Mouse (Mus musculus): ENCODE data around the gene Ncoa5. TPM values are rescaled to one million over a fixed set of nuclear protein-coding genes. Genes with fewer than 3 reads are reported as not detected.
A peak's percentile ranks its signal among the peaks of the same experiment; 100 is the strongest.

The Ncoa5 gene
- total and polyA plus RNA-seq, 2 experiments, result 4.3 to 11.5 TPM

DNA sequence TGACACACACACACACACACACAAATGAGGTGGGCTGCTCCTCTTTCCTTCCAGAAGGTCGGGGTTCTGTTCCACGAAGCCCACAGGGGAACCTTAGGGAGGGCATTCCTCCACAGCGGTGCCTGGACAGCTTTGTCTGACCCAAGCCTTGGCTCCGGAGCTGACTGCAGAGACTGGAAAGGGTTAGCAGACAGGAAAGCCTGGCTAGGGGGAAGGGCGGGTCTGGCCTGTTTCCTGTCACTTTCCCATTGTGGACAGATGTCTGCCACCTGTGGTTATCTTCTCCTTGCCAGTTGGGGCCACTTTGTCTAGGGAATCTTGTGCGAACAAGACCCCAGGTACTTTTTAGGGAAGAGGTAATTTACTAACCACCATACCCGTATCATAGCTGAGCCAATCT, 21.2 kb upstream of the Ncoa5 start:
- TF ChIP-seq CTCF (IDR thresholded peaks at IDR 0.05; ENCODE audit: low read depth, low read length), result no peak
- TF ChIP-seq POLR2A (IDR thresholded peaks at IDR 0.05; ENCODE audit: extremely low read depth, insufficient read depth, low read length), result no peak
- Histone ChIP-seq H3K9ac (ENCODE audit: low read depth, low read length) (peak overlapping the region; percentile 20; the same call in 1 of the 2 replicates), H3K36me3 (ENCODE audit: control insufficient read depth, insufficient read depth, low read length) (no peaks in the 10 kb centered on the region), H3K4me3 (ENCODE audit: insufficient read depth, low read depth, low read length) (peak overlapping the region; percentile 39), H3K79me2 (ENCODE audit: control insufficient read depth, insufficient read depth, low read length) (no peaks in the 10 kb centered on the region), H3K27ac (replicated peaks; ENCODE audit: insufficient read depth, low read depth, low read length) (no peak overlapping the region), H3K27me3 (ENCODE audit: control insufficient read depth, insufficient read depth, low read length) (no peaks in the 10 kb centered on the region), H3K4me1 (ENCODE audit: control insufficient read depth, insufficient read depth, low read length) (no peaks in the 10 kb centered on the region)
- DNase-seq (ENCODE audit: extremely low read depth, low read depth, low spot score), result no peak
- WGBS, result 15% methylated on average over 7 of the region's 7 CpGs

- H3K27me3 ChIP-seq (ENCODE audit: control insufficient read depth, insufficient read depth, low read length), result no peaks in the 10 kb centered on the region
- 13% methylated on average over 25 of the region's 25 CpGs for WGBS
- H3K4me1 ChIP-seq (ENCODE audit: control insufficient read depth, insufficient read depth, low read length), result no peaks in the 10 kb centered on the region
- TF ChIP-seq POLR2A (IDR thresholded peaks at IDR 0.05; ENCODE audit: extremely low read depth, insufficient read depth, low read length) (0 out of 2 replicates have a peak, but pooled peaks have one; percentile 13), CTCF (IDR thresholded peaks at IDR 0.05; ENCODE audit: low read depth, low read length) (no peak)
- peak within 1 kb of the TSS; percentile 20; the same call in 1 of the 2 replicates for H3K9ac ChIP-seq (ENCODE audit: low read depth, low read length)
- H3K27ac ChIP-seq (replicated peaks; ENCODE audit: insufficient read depth, low read depth, low read length), result no peak within 1 kb of the TSS
- peak; percentile 26 for DNase-seq (ENCODE audit: extremely low read depth, low read depth, low spot score)
- H3K36me3 ChIP-seq (ENCODE audit: control insufficient read depth, insufficient read depth, low read length), result no peaks in the 10 kb centered on the region
- peak within 1 kb of the TSS; percentile 39 for H3K4me3 ChIP-seq (ENCODE audit: insufficient read depth, low read depth, low read length)
- no peaks in the 10 kb centered on the region for H3K79me2 ChIP-seq (ENCODE audit: control insufficient read depth, insufficient read depth, low read length)
These were observed 20.5 kb upstream of the Ncoa5 start, which contains the start of gene Cd40 for GRCm38 (mm10) chr2:165054888-165055852. Gene Cd40, plus strand, starts transcription at chr2:165055627.

DNA sequence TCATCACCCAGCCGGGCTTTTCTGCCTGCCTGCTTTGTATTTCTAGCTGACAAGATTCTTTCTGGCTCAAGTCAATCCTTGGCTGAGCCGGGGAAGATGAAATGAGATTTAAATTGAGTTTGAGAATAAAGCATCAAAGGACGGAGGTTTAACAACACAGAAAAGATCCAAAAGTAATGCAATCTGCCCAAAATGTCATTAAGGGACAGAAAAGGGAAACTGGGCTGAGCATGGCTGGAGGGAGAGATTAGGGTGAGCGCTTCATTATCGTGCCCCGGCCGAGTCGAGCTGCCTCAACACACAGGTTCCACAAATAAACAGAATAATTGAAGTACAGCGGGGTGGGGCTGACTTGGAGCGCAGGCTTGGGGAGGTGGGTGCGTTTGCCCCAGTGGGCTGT, 16.9 kb upstream of the Ncoa5 start:
- WGBS, result 59% methylated on average over 11 of the region's 11 CpGs
- H3K4me1 ChIP-seq (ENCODE audit: control insufficient read depth, insufficient read depth, low read length), result no peaks in the 10 kb centered on the region
- no peak overlapping the region for H3K27ac ChIP-seq (replicated peaks; ENCODE audit: insufficient read depth, low read depth, low read length)
- no peaks in the 10 kb centered on the region for H3K79me2 ChIP-seq (ENCODE audit: control insufficient read depth, insufficient read depth, low read length)
- H3K36me3 ChIP-seq (ENCODE audit: control insufficient read depth, insufficient read depth, low read length), result no peaks in the 10 kb centered on the region
- DNase-seq (ENCODE audit: extremely low read depth, low read depth, low spot score), result no peak
- no peak overlapping the region for H3K9ac ChIP-seq (ENCODE audit: low read depth, low read length)
- H3K27me3 ChIP-seq (ENCODE audit: control insufficient read depth, insufficient read depth, low read length), result no peaks in the 10 kb centered on the region
- H3K4me3 ChIP-seq (ENCODE audit: insufficient read depth, low read depth, low read length), result no peak overlapping the region
- TF ChIP-seq CTCF (IDR thresholded peaks at IDR 0.05; ENCODE audit: low read depth, low read length), result no peak
- no peak for TF ChIP-seq POLR2A (IDR thresholded peaks at IDR 0.05; ENCODE audit: extremely low read depth, insufficient read depth, low read length)

DNA sequence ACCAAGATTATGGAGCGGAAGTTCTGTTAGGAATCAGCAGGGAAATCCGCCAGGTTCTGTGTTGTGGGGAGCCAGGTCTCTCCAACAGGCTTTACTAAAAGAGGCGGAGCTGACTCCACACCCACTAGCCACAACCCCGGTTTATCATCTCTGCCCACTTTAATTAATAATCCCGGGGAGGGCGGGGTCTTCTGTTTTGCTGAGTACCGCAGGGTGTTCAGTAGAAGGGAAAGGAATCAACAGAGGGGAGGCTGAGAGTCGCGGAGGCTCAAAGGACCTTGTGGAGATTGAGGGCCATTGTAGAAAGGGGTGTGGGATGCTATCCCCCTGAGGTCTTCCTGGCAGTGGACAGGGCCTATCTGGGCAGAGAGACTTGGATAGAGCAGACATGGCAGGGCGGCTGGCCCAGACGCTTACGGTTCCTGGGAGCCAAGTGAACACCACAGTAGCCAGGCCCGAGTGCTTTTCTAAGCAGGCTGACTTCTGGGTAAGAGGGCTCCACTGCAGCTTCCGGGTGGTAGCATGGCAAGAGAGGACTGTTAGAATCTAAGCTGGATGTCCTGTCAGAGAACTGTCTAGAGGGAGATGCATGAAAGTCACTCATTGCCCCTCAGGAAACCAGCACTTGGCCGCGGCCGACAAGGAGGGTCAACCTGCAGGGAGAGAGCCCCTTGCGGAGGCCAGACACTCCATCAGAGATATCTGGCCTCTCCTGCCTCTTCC, 16.3 kb upstream of the Ncoa5 start:
- H3K27ac ChIP-seq (replicated peaks; ENCODE audit: insufficient read depth, low read depth, low read length), result no peak overlapping the region
- H3K36me3 ChIP-seq (ENCODE audit: control insufficient read depth, insufficient read depth, low read length), result no peaks in the 10 kb centered on the region
- no peak overlapping the region for H3K9ac ChIP-seq (ENCODE audit: low read depth, low read length)
- no peaks in the 10 kb centered on the region for H3K79me2 ChIP-seq (ENCODE audit: control insufficient read depth, insufficient read depth, low read length)
- H3K27me3 ChIP-seq (ENCODE audit: control insufficient read depth, insufficient read depth, low read length), result no peaks in the 10 kb centered on the region
- no peak for DNase-seq (ENCODE audit: extremely low read depth, low read depth, low spot score)
- no peak overlapping the region for H3K4me3 ChIP-seq (ENCODE audit: insufficient read depth, low read depth, low read length)
- TF ChIP-seq CTCF (IDR thresholded peaks at IDR 0.05; ENCODE audit: low read depth, low read length) (no peak), POLR2A (IDR thresholded peaks at IDR 0.05; ENCODE audit: extremely low read depth, insufficient read depth, low read length) (no peak)
- H3K4me1 ChIP-seq (ENCODE audit: control insufficient read depth, insufficient read depth, low read length), result no peaks in the 10 kb centered on the region
- WGBS, result 85% methylated on average over 18 of the region's 18 CpGs

DNA sequence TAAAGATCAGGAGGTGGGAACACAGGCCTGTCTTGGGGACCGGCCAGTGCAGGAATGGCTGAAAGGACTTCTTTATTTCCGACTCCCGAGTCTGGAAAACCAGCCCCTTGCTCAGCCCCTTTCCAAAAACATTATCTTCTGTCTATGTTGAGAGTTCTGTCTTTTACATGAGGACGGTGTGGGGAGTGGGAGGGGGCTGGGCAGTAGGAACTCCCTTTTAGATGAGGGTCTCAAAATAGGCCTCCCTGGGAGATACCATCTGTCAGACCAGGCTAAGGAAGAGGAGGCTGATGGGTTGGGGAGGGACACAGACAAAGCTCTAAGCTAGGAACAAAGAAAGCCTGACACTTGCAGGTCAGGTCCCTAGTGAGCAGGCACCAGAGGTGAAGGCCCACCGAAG, 14.4 kb upstream of the Ncoa5 start:
- H3K9ac ChIP-seq (ENCODE audit: low read depth, low read length), result no peak overlapping the region
- H3K79me2 ChIP-seq (ENCODE audit: control insufficient read depth, insufficient read depth, low read length), result no peaks in the 10 kb centered on the region
- H3K27me3 ChIP-seq (ENCODE audit: control insufficient read depth, insufficient read depth, low read length), result no peaks in the 10 kb centered on the region
- DNase-seq (ENCODE audit: extremely low read depth, low read depth, low spot score), result no peak
- no peaks in the 10 kb centered on the region for H3K36me3 ChIP-seq (ENCODE audit: control insufficient read depth, insufficient read depth, low read length)
- TF ChIP-seq POLR2A (IDR thresholded peaks at IDR 0.05; ENCODE audit: extremely low read depth, insufficient read depth, low read length), result no peak
- H3K4me1 ChIP-seq (ENCODE audit: control insufficient read depth, insufficient read depth, low read length), result no peaks in the 10 kb centered on the region
- H3K27ac ChIP-seq (replicated peaks; ENCODE audit: insufficient read depth, low read depth, low read length), result no peak overlapping the region
- 80% methylated on average over 5 of the region's 5 CpGs for WGBS
- H3K4me3 ChIP-seq (ENCODE audit: insufficient read depth, low read depth, low read length), result no peak overlapping the region

Data from liver, adult 2 months (tissue).